Mouse (Mus musculus): ENCODE data around the gene Oas1c. TPM values are rescaled to one million over a fixed set of nuclear protein-coding genes. Genes with fewer than 3 reads are reported as not detected.

The Oas1c gene
- total and polyA plus RNA-seq, 3 experiments = 1.6 to 3.6 (median 3.6) TPM

DNA sequence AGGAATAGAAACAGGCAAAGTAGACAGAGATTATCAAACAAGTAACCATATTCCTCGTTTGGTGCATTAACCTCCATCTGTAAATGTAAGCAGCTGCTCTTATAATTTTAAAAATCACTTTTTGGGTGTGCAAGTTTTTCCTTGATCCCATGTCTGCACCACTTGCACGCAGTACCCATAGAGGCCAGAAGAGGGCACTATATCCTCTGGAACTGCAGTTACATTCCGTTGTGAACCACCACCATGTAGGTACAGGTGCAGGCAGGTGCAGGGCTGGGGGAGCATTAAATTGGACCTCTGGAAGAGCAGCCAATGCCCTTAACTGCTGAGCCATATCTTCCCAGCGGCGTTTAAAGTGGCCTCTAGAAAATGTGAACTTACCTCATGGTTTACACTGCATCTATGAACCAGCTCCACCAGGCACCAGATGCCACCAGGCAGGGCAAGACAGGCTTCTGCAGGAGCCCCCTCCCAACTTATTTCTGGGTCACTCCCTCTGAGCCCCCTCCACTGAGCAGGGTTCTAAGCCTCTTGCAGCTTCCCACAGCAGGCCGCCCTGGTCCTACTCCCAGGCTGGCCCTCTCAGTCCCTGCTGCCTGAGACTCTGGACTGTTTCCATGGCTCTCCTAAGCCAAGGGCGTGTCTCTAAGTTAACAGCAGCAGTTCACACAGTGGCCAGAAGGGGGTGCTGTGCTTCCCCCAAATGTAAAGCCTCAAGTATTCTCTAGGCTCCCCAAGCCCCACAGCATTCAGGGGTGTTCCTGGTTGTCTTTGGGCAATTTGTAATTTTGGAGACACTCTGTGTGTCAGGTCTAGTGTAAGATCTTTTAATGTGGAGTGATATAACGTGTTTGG lies 24.6 kb upstream of the Oas1c start:
- H3K36me3 ChIP-seq (replicated peaks in 1 of 2; ENCODE audit: control insufficient read depth in 1 of 2, insufficient read depth in 1 of 2, low read length in 1 of 2) = no peaks in the 10 kb centered on the region
- no peak overlapping the region for H3K4me3 ChIP-seq (replicated peaks in 1 of 3; ENCODE audit: low read depth in 2 of 3, low read length in 2 of 3, poor library complexity in 1 of 3)
- TF ChIP-seq POLR2A (IDR thresholded peaks at IDR 0.05; ENCODE audit: low read depth, low read length) (no peak), RAD21 (IDR thresholded peaks at IDR 0.05; ENCODE audit: low read depth, low read length) (peak; percentile 51), SMC3 (IDR thresholded peaks at IDR 0.05; ENCODE audit: low read depth, low read length) (peak; percentile 51), NRF1 (IDR thresholded peaks at IDR 0.05; ENCODE audit: low read depth, low read length) (no peak), CTCF (conservative IDR thresholded peaks at IDR 0.05 in 1 of 2, IDR thresholded peaks at IDR 0.05 in 1 of 2; ENCODE audit: low read depth in 2 of 2, low read length in 2 of 2) (peak; percentile 74)
- dilution Hi-C loops (cut with MboI; ENCODE audit: extremely low pct_ligation_motif_present, extremely low pct_unique_long_range_greater_than_20kb, low sequenced_read_pairs) (no loop called here), in situ Hi-C loops (cut with MboI; ENCODE audit: low pct_ligation_motif_present, low pct_unique_long_range_greater_than_20kb, low sequenced_read_pairs) (no loop called here)
- H3K9me3 ChIP-seq (replicated peaks; ENCODE audit: low read length) = no peaks in the 10 kb centered on the region
- H3K9ac ChIP-seq (ENCODE audit: insufficient read depth, low read depth) = no peak overlapping the region
- peaks cover 57% of the 10 kb centered on the region for H3K27me3 ChIP-seq (replicated peaks)
- no peak overlapping the region for H3K4me2 ChIP-seq (ENCODE audit: insufficient read depth, low read depth, poor library complexity, severe bottlenecking)
- H3K4me1 ChIP-seq (ENCODE audit: control insufficient read depth in 1 of 2, insufficient read depth in 2 of 2) = no peaks in the 10 kb centered on the region
- H3K79me2 ChIP-seq (replicated peaks; ENCODE audit: control insufficient read depth, extremely low read depth, insufficient read depth, poor library complexity, severe bottlenecking) = no peaks in the 10 kb centered on the region
- peak; percentile 56 for DNase-seq (ENCODE audit: extremely low read depth)
- no peak overlapping the region for H3K27ac ChIP-seq (ENCODE audit: insufficient read depth, low read depth)

DNA sequence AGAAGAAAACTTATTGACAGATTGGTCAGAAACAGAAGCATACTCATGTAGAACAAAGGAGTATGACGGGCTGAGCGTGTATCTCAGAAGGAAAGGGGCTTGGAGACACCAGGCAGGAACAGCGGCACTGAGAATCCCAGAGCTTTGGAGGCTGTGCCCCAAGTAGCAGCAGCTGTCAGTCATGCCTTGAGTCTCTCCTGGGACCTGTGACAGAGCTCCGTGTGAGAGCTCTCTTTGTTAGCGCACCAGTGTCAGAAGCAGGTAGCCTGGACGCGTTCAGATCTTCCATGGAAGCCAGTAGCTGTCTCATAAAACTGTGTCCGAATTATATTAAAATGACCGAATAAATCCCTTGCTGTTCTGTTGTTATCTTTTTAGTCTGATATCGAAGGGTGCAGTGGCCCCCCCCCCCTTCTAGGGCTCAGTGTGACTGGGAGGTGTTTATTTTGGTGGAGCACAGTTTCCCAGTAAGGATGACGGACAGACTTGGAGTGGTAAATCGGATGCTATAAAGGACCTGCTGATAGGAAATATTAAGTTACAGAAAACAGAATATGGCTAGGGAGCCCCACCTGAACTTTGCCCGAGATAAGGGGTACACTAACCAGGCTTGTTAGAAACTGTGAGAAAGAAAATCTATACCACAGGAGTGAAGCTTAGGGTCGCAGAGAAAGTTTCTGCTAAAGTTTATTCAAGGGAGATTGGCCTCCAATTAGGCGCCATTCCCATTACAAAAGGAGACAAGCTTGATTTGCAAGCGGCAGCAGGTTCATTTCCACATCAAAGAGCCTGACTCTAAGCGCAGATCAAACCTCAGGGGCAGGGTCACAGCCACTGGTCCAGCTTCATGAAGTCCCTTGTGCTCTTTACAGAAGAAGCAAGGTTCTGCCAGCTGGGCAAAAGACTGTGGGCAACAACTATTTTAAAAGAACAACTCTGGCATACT lies 21.3 kb upstream of the Oas1c start:
- Histone ChIP-seq H3K9ac (ENCODE audit: insufficient read depth, low read depth) (no peak overlapping the region), H3K36me3 (replicated peaks in 1 of 2; ENCODE audit: control insufficient read depth in 1 of 2, insufficient read depth in 1 of 2, low read length in 1 of 2) (no peaks in the 10 kb centered on the region), H3K27me3 (replicated peaks) (peaks cover 33% of the 10 kb centered on the region), H3K9me3 (replicated peaks; ENCODE audit: low read length) (no peaks in the 10 kb centered on the region), H3K79me2 (replicated peaks; ENCODE audit: control insufficient read depth, extremely low read depth, insufficient read depth, poor library complexity, severe bottlenecking) (no peaks in the 10 kb centered on the region), H3K27ac (ENCODE audit: insufficient read depth, low read depth) (no peak overlapping the region), H3K4me3 (replicated peaks in 1 of 3; ENCODE audit: low read depth in 2 of 3, low read length in 2 of 3, poor library complexity in 1 of 3) (no peak overlapping the region), H3K4me2 (ENCODE audit: insufficient read depth, low read depth, poor library complexity, severe bottlenecking) (no peak overlapping the region), H3K4me1 (ENCODE audit: control insufficient read depth in 1 of 2, insufficient read depth in 2 of 2) (0 out of 4 replicates have a peak, but pooled peaks cover 0 to 3% of the 10 kb centered on the region in 2 experiments)
- TF ChIP-seq MAZ (IDR thresholded peaks at IDR 0.05; ENCODE audit: low read depth, low read length) = no peak
- TF ChIP-seq ETS1 (conservative IDR thresholded peaks at IDR 0.05; ENCODE audit: low read depth, low read length) = no peak
- TF ChIP-seq USF1 (IDR thresholded peaks at IDR 0.05; ENCODE audit: low read depth, low read length) = no peak
- no peak for TF ChIP-seq ZC3H11A (IDR thresholded peaks at IDR 0.05; ENCODE audit: low read depth, low read length)
- TF ChIP-seq POLR2A (IDR thresholded peaks at IDR 0.05; ENCODE audit: low read depth, low read length) = no peak
- TF ChIP-seq CTCF (conservative IDR thresholded peaks at IDR 0.05 in 1 of 2, IDR thresholded peaks at IDR 0.05 in 1 of 2; ENCODE audit: low read depth in 2 of 2, low read length in 2 of 2) = no peak
- no peak for TF ChIP-seq MAX (IDR thresholded peaks at IDR 0.05; ENCODE audit: low read length)
- no peak for TF ChIP-seq RCOR1 (conservative IDR thresholded peaks at IDR 0.05; ENCODE audit: low read depth, low read length)
- no peak for TF ChIP-seq EP300 (IDR thresholded peaks at IDR 0.05; ENCODE audit: low read length)
- no peak for TF ChIP-seq KAT2A (IDR thresholded peaks at IDR 0.05; ENCODE audit: insufficient replicate concordance, low read length)
- TF ChIP-seq TCF12 (IDR thresholded peaks at IDR 0.05; ENCODE audit: low read depth, low read length) = no peak
- TF ChIP-seq ZMIZ1 (IDR thresholded peaks at IDR 0.05; ENCODE audit: low read depth, low read length) = no peak
- no peak for DNase-seq (ENCODE audit: extremely low read depth)
- in situ Hi-C loops (cut with MboI; ENCODE audit: low pct_ligation_motif_present, low pct_unique_long_range_greater_than_20kb, low sequenced_read_pairs) = no loop called here
- dilution Hi-C loops (cut with MboI; ENCODE audit: extremely low pct_ligation_motif_present, extremely low pct_unique_long_range_greater_than_20kb, low sequenced_read_pairs) = no loop called here
